Mouse (Mus musculus) naive thymus-derived CD4-positive, alpha-beta T cell, adult 2 months (primary cell): ENCODE measurements around the gene Gm13030.
"Not testable (repeated sequence)": the region's sequence is repeated elsewhere in the genome, so short reads cannot be mapped to it uniquely, and the experiment has no call there.

Source experiments
- DNase-seq: peaks from one replicate; pipeline ENCODE4 v3.0.0-alpha.2; 2011; ENCODE audit warnings: low read depth

The Gm13030 gene

DNA sequence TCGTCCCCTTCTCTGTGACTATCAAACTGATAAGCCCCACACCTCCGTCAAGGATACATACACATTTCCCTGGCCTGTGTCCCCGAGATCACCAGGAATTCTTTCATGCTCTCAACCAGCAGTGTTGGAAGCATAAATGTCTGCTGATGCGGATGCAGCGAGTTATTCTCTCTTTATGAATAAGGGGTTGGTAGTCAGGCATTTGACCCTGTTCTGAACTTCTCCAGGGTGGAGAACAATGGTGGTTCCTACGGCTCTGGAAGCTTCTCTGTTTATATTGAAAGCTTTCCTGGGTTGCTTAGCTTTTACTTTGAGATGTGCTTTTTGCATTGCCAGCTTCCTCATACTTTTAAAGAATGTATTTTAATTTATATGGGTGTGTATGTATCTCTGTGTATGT is at the start of gene Gm13030:
Gene Gm13030 (minus strand): TSS at position 101 of the 400 bp plus-strand sequence.
- DNase-seq = no peak

DNA sequence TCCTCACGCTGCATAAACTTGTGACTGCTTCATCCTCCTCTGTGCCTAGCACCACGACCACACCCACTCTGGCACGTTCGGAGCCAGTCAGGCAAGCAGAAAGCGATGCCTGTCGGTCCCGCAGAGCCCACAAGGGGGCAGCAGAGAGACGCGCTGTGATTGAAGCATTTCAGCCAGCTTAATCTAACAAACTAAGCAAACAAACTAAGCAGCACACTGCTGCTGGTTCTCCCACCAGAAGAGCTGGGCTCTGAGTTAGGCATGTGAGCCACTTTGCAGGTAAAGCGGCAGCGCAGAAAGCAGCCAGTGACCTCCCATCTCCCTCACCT is 48.3 kb upstream of the Gm13030 start:
- peak; percentile 96 for DNase-seq

DNA sequence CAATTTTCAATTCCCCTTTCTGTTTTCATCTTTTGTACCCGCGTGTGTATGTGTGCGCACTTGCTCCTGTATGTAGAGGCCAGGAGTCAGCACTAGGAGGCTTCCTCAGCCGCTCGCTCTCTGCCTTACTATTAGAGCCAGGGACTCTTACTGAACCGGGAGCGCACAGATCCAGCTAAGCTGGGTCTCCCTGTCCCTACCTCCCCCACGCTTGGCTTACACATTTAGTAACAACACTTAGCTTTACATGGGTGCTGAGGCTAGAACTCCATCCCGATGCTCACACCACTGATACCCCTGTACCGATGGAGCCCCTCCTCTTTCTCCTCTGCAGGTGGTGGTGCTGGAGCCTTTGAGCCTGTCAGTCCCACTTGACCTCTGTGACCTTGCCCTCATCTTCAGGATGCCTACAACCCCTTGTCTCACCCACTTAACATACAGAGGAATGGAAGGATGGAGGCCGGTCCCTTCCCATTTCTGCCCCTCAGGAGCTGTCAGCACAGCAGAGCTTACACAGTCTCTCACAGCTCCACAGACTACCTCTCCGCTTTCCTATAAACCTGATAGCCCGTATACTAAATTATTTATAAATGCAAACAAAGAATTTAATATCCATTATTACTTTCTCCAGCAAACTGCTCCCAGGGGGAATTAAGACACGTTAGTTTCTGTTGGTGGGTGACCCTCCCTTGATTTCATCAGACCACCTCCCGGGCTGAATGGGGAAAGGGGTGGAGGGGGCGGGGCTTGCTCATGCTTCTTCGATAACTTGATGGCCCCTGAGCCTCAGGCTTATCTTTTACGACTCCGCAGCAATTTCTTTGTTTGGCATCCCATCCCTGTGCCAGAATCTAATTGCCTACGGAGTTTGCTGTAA is 47.7 kb upstream of the Gm13030 start:
- no peak for DNase-seq

DNA sequence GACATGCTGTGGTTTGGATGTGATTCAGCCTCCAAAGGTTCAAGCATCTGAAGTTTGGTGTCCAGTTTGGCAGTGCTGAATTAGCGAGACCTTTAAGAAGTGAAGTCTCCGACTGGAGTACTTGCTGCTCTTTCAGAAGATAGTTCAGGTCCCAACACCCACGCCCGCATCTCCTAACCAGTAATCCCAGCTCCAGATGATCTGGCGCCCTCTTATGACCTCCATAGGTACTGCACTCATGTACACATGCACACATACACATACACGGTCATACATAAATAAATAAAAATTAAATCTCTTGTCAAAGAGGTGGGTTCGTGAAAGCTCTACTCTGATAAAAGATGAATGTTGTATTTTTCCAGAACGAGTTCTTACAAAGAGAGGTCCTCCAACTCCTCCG is 43.5 kb upstream of the Gm13030 start:
- DNase-seq = peak; percentile 31

DNA sequence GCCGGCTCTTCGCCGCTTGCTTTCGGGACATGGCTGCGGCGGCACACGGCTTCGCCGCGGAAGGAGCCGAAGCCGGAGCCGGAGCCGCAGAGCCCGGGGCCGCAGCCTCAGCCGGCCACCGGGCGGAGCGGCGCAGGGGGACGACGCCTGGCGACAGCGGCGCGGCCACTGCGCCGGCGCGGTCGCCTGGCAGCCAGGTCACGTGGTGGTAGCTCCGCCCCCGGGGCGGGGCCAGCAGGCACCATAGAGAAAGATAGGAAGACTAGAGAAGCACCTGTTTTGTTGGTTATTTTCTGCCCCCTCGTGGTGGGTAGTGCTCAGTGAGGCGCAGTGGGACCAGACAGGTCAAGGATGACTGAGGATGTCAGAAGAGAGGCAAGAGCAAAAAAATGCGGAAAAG is 40.0 kb upstream of the Gm13030 start, which contains the start of gene Otud3:
Gene Otud3 (minus strand): TSS at position 149 of the 400 bp plus-strand sequence.
- DNase-seq = peak; percentile 98

DNA sequence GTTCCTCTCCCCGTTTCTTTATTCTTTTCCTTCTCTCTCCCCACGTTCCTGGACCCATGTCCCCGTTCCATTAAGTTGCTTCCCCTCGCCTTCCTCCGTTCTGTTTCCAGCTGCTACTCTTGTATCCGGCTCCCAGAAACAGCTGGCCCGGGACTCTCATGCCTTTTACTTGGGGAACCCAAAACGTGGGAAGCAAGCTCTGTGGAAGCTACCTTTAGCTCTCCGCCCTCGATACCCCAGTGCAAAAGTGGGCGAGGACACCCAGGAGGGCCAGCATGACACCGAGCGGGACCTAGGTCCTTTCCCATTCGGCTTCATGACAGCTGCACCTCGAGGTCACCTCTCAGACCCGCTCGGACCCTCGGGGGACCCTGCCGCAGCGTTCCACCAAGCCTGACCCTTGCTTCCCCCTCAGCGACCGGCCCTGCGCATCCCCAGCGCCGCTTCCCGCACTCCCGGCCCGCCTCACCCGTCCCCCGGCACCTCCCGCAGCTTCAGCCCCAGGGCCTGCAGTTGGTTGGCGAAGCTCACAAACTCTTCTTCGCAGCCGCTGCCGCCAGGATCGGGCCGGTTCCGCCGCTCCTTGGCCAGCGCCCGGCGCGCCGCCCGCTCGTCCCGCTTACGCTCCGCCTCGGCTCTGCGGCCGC is 39.5 kb upstream of the Gm13030 start:
- no peak for DNase-seq

DNA sequence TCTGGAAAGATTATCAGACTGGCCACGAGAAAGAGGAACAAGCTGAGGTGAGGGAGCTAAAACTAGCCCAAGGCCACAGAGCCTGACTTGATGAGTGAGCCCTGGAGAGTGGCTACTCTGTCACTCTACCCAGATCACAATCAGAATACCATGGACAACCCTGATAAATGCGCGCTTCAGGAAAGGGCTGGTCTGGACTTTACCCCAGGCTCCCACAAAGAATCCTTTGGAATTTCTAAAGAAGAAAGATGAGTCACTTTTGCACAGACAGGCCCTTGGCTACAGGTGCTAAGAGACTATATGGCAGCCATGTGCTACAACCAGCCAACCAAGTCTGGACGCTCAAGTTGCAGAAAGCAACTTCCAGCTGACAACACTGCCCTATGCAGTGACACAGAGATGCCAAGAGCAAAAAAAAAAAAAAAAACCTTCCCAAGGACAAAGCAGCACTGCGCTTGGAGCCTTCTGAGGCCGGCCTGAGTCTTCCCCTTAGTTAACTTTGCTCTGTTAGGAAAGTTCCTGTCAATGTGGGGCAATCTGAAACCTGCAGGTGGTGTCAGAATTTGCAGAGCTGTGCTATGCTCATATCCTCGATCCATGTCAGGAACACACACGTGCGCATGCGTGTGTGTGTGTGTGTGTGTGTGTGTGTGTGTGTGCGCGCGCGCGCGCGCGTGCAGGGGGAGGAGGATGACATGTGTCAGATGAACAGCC is 32.0 kb upstream of the Gm13030 start:
- DNase-seq = no peak

DNA sequence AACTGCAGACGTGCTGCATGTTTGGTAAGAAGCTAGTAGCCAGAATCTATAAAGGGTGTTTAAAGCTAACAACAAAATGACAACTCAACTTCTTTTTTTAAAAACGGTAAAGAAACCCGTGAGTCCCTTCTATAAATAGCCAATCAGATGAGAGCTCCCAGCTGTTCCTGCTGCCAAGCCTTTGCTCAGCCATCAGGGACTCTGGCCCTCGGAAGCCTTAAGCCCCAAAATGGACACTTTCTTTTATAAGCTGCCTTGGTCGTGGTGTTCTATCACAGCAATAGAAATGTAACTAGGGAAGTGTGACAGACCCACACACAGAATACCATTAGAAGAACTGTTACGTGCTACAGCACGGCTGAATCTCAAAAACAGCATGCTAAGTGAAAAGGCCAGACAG is 25.6 kb upstream of the Gm13030 start:
- DNase-seq = no peak

DNA sequence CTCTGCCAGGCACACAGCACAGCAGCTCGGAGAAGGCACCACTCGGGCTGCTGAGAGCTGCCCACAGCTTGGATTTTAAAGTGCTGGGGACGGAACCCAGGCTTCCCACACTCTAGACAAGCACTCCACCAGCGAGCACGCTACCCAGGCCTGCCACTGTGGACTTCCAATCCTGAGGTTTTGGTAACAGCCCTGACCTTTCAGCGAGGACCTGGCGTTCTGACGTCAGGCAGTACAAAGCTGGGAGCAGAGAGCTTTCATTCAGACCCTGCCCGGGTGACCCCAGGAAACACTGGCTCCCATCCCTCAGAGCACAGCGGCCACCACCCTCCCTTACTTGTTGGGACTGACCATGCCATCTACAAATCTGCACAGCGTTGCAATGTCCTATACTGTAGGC is 20.0 kb upstream of the Gm13030 start:
- DNase-seq = not testable (repeated sequence)

DNA sequence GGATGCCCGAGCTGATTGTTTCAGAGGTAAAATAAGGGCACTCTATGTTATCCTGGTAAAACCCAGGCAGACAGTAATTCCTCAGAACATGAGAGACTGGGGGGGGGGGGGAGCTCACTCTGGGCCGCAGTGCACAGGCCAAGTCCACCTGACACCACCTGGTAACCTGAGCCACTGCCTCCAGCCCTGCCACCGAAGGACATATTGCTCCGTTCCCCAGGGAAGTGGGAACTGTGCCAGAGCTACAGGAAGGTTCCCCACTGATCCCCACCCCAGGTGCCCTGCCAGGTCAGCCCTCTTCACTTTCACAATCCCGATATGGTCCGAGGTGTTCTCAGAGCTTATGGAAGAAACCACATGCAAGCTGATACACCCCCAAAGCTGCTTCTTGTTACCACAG is 18.9 kb upstream of the Gm13030 start:
- DNase-seq = no peak

DNA sequence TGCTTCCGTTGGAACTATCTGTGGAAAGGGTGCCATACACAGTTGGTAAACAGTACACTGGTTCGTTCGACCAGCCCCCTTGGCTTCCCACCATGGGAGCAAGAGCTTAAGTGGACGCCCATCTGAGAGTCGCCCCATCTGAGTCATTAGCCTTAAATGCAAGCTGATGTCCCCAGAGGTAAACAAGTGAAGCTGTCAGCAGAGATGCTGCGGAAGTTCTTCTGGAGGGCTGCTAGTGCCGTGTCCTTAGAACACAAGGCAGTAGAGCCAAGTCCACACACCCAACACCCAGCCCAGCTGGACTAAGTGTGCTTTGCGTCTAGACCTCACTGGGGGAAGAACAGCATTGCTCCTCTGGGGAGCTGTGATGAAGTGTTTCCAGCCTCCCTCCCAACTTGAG is 15.9 kb upstream of the Gm13030 start:
- no peak for DNase-seq

DNA sequence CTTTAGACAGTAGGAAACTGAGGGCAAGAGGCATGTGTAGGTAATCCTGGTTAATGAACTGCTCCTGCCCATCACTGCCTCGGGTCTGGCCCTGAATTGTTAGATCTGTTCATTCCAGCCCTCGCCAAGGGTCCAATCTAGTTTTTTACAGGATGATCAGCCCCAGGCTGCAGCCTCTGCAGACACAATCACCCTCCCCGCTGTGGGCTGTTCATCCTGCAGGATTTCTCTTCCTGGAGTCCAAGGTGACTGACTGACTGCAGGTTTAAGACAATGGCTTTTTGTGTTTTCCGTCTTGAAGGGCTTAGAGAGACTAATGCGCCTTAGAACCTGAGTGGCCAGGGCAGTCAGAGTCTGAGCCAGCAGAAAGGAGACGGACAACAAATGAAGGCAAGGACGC is 15.4 kb upstream of the Gm13030 start:
- no peak for DNase-seq

DNA sequence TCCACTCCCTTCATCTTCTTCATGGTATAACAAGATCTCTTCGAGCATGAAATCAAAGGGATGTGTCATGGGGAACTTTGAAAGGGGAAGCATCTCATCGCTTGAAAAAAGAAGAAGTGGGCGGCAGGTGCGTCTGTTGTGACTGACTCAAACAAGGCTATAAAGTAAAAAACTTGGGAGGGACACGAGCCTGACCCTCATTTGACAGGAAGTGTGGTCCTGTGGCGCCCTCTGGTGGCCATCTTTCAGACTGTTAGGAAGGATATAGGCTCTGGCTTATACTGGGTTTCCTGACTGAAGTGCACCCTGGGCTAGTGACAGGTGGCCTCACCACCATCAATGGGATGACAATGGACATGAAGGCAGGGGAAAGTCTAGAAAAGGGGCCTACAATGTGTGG is 10.5 kb upstream of the Gm13030 start:
- peak; percentile 70 for DNase-seq

DNA sequence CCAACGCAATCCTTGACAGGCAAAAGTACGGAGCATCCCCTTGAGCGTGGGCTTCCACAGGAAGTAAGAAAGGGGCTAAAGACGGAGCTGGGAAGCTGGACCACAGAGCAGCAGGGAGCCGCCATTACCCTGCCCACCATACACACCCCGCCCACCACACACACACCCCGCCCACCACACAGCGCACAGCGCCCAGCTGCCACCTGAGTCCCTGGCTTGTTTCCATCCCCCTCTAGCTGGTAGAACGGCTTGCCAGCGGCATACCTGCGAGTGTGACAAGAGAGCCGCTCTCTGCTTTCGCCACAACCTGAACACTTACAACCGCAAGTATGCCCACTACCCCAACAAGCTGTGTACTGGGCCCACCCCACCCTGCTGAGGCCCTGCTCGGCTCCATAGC is 8.4 kb upstream of the Gm13030 start:
- DNase-seq = no peak

DNA sequence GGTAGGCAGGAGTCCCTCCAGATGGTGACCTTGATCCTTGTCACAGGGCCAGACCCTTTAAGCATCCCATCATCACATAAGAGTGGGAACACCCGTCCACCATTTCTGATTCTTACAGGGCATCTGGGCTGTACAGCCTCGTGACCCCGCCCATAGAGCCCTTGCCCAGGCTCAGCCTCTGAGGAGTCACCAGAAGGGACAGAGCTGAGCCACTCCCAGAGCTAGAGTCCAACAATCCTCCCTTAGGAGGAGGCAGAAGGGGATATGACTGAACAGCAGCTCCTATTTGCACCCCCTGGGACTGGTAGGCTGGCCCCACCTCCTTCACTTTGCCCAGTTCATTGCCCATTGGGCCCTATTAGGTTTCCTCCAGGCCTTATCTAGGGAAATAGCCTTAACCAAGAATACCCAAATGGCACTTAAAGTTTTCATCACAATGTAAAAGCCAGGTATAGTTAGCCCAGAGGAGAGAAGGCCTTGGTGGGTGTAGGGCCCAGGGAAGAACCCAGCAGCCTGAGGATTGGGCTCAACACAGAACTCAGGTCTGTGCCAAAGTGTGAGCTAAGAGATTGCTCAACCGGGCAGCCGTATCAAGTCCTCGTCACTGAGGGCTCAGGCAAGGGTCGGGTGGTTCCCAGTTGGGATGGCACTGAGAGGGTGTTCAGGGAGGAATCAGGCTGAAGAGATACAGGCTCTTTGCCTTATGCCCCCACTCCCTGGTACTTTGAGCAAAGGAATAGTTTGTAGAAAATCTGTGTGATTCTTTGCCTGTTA is 7.2 kb upstream of the Gm13030 start:
- DNase-seq = no peak

DNA sequence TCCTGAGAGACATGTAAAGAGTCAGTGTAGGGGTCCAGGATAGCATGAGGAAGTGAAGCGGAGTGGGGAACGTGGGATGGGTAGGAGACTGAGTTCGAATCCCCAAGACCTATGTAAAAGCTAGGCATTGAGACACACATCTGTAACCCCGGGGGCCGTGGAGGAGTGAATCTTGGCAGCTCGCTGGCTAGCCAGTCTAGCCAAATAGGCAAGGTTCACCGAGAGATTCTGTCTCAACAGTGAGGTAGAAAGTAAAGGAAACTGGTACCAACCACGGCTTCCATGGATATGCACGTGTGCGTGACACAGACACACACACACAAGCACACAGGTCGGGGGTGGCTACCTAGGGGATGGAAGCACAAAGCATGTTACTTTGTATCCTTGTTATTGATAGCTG is 6.0 kb upstream of the Gm13030 start:
- DNase-seq = no peak

DNA sequence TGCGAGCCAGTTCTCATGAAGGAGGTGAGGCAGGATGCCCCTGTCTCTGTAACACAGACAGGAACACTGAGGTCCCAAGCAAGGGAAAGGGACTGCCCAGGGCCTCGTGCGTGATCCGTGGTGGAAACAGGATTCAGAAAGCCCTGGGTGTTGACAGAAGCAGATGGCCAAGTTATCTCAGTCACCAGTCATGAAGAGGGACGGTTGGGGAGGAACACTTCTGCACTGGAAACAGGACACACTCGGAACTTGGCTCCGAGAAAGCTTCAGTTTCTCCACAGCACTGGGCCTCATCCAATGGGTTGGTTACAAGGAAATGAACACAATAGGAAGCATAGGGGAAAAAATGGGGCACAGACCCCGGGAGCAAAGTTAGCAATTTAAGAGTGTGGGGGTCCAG is 5.0 kb upstream of the Gm13030 start:
- DNase-seq = no peak

DNA sequence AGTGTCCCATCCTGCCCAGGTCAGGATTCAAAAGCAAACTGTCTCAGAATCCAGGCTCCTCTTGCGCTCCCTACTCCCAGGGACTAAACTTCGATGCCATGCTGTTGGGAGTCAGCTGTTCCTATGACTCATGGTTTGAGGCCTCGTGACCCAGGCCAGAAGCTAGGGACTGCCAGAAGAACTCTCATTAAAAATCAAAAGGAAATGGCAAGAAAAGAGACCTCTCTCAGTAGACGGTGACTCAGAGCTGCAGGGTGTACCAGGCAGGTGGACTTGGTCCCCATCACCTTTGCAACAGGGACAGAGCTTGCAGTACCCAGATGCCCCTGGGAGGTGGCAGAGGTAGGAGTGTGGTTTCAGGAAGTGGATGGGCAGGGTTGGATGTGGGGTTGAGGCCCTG is 4.0 kb upstream of the Gm13030 start, which contains the start of gene Pla2g2e:
Gene Pla2g2e (plus strand): TSS at position 212 of the 400 bp plus-strand sequence.
- DNase-seq = no peak

DNA sequence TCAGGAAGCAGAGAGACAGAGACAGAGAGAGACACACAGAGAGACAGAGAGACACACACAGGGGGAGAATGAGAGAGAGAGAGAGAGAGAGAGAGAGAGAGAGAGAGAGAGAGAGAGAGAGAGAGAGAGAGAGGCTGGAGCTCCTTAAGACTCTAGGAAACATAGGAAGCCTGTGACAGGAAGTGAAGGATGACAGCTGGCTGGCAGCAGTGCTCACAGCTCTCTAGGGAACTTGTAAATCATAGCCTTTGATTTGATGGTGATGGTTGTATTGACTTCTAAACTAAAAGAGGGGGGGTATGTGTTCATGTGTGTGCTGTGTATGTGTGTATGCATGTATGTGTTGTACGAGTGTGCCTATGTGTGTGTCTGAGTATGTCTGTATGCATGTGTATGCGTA is 2.2 kb upstream of the Gm13030 start:
- no peak for DNase-seq

DNA sequence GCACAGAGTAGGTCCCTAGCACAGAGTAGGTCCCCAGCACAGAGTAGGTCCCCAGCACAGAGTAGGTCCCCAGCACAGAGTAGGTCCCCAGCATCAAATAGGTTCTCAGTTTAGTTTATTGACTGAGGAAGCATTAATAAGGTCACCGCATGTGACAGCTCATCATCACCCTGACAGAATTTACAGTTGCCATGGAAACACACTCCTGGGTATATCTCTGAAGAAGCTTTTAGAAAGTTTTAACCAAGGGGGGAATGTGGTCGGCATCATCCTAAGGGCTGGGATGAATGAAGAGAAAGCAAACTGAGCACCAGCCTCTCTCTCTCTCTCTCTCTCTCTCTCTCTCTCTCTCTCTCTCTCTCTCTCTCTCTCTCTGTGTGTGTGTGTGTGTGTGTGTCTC is 1.5 kb upstream of the Gm13030 start:
- DNase-seq = not testable (repeated sequence)

DNA sequence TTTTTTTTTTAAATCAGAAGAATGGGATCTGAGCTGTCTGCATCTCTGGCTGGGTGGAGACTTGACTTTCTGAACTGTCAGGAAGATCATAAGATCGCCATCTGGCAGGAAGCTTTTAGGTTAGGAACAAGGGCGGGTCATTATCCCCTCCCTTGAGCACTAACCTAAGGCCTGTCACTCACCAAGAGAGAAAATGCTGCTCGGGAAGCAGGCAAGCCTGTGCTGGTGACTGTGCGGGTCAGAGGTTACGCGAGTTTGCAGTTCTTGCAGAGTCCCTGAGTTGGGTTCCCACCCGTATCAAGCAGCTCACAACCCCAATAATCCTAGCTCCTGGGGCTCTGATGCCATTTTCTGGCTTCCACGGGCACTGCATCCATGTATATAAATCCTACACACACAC is 5.1 kb downstream of the Gm13030 start:
- no peak for DNase-seq

DNA sequence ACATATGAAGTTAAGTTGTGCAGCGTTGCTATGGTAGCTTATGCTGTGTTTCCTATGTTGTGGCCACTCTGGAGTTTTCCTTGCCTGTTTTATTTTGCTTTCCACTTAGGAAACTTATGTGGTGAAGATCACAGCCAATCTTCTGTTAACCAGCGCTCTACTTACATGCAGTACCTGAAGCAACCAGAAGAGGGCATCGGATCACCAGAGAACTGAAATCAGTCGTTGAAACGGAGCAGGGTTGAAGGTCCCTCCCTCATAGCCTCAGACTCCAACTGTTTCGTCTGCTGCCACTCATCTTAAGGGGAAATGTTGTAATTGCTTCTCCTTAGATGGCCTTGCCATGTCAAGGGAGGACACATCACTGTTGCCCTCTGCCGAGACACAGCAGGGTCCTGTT is 7.4 kb downstream of the Gm13030 start:
- DNase-seq = peak; percentile 78
